Mouse (Mus musculus) urinary bladder, postnatal 25 days (tissue): ENCODE measurements around the gene Creb3l2.

Experiments used
- DNase-seq: peaks from one replicate; pipeline ENCODE4 v3.0.0; 2022; ENCODE audit warnings: low spot score

Gene Creb3l2

DNA sequence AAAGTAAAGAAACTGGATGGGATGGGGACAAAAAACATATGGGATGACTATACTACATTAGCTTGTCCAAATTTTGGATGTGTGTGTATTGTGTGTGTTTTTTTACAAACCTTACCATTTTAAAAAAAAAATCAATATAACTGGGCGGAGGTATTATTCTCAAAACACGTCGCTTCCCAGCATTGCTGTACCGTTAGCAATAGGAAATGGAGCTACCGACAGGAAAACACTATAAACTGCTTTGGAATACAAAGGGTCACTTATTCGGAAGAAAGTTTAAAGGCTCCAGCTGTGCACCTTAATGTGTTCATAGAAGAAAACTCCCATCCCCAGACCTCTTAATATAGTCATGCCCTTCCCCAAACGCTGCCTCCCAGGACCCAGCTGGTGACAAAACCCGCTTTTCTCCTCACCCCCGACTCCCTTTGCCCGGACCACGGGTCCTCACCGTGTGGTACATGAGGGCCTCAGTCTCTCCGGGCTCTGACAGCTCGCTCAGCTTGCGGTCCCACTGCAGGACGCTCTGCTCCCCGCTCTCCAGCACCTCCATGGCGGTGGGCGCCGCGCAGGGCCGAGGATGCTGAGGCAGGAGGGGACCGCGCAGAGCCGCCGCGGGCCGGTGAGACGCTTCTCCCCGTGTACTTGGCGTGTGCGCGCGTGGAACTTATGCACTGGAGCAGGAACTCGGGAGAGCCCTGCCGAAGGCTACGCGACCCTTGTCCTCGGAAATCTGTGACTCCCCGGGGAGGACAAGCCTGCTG lies 515 bp downstream of the Creb3l2 start:
- no peak for DNase-seq

DNA sequence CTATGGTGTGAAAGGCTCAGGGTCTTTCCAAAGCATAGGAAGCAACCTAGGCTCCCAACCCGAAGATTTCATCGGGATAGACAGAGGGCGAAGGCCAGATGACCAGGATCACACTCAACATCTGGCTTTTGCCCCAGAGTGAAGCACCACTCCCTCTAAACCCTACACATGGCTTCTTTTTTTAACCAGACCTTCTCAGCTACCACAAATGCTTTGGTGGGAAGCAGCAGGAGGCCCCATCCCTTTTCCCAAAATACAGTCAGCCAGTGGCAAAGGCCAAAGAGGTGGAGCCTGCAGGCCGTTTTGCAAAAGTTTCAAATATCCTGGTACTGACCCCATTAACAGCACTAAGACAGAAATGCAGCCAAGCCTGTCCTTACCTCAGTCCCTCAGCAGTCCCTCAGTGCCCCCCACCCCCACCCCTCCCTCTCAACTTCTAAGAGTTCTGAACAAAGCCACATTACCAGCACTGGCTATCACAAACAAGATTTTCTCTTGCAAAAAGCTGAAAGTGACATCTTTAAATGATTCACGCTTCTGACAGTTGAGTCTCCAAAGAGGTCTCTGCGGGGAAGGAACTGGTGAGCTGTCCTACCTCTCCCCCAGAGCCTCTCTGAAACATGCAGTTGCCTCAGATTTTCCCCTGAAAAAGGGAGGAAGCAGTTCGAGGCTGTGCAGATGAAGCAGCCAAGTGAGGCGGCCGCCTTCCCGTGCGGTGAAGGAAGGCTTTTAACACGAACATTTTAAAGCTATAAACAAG lies 1.3 kb downstream of the Creb3l2 start:
- no peak for DNase-seq

DNA sequence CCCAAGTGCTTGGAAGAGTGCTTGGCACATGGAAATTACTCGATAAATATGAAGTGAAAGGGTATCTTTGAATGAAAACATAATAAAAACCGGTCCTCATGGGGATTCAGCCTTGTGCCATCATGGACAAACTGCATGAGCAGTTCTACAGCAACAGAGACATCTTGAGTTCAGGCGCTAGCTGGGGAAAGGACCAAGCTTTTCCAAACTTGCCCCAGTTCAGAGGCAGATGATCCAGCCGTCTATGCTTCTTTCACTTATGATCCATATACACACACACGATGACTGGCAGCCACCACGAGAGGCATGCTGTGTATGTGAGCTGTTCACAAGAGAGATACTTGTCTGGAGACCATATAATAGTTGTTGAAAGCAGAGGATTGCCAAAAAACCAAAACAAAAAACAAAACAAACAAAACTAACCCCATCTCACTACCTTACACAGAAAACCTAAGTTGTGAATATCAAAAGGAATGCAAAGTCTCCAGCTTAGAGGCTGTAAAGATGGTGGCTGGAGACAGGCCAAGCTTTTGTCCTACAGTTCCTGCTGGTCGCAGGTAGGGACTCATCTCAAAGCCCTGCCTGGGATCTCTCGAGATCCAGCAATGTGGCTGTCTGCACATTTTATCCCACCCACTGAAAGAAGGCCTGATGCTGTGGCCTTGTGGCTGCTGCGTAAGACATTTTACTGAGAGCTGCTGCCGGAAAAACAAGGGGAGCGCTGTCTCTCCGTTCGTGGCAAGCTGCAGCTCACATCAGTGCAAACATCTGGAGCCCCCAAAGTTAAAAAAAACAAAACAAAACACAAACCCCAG lies 2.1 kb downstream of the Creb3l2 start:
- DNase-seq, result no peak

DNA sequence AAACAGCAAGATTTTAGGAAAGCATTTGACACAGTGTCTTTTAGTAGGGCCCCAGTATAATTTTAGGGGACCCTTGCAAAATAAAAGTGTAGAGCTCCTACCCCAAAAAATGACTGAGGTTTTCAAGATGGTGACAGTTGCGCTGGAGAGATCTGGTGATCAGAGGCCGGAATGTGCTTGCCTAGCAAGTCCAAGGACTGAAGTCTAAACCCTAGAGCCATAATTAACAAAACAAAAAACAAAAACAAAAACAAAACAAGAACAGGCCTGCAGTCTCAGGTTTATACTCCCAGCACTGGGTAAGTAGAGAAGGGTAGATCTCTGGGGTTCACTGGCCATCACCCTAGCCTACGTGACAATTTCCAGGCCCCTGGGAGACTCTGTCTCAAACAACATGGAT lies 3.4 kb downstream of the Creb3l2 start:
- DNase-seq, result no peak

DNA sequence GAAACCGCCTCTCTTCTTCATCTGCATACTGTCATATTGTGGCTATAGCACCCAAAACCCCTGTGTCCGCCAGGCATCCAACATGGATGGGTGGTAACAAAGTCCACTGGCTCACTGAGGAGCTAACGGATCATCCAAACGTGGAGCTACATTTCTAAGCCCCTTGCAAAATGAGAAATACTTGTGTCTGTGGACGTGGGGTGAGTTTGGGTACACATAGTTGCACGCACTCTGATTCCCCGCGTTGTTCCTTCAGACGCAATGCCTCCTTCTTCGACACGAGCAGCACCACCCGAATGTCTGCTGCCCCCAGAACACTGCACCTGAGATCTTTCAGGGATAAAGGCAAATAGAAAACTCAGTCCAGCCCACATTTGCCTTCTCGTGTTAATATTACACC lies 4.9 kb downstream of the Creb3l2 start:
- no peak for DNase-seq

DNA sequence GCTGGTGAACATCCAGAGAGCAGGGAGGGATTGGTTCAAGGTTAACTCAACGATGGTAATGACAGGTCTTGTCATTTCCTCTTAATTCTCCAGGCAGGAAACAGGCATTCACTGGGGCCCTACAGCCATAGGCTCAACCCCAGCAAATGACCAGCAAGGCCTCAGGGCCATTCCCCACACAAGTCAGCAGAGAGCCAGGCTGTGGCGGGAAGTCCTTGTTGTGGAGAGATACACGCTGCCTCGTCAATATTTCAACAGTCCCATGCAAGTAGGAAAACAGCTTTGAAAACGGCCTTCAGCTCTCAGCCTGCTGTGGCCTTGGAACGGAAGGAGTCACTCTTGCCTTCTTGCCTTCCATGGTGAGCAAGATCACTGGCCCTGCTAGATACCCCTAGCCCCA lies 6.6 kb downstream of the Creb3l2 start:
- DNase-seq, result no peak

DNA sequence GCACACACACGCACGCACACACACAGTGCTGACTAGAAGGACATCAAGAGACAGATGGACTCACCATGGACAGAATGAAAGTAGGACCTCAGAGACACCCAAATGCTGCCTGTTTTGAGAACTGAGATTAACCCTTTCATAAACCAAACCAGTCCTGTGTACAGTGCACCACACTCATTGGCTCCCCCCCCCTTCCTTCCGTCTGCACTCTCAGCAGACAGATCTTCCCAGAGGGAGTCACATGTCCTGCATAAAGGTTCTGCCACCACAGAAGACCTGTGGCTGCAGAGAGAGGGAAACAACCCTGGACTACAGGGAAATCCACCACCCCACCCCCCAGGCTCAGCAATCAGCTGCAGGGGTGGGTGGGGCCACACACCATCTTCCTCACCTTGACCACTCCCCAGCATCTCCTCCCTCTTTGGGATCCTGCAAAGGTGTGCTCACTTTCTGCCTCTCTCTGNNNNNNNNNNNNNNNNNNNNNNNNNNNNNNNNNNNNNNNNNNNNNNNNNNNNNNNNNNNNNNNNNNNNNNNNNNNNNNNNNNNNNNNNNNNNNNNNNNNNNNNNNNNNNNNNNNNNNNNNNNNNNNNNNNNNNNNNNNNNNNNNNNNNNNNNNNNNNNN lies 12.0 kb downstream of the Creb3l2 start:
- DNase-seq, result no peak

DNA sequence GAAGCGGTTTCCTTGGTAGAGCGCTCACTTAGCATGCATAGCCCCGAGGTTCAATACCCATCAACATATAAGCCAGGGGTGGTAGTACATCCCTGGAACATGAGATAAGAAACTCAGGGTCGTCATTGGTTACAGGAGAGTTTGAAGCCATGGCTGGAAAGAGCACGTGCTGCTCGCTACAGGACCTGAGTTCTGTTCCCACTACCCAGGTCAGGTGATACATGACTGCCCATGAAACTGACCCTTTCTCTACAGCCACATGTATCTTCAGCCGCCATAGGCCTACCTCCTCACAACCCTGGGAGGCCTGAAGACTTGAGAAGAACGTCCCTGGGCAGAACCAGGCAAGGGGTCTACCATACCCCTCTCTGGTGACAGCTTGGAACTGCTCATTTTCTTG lies 13.0 kb downstream of the Creb3l2 start:
- DNase-seq, result no peak

DNA sequence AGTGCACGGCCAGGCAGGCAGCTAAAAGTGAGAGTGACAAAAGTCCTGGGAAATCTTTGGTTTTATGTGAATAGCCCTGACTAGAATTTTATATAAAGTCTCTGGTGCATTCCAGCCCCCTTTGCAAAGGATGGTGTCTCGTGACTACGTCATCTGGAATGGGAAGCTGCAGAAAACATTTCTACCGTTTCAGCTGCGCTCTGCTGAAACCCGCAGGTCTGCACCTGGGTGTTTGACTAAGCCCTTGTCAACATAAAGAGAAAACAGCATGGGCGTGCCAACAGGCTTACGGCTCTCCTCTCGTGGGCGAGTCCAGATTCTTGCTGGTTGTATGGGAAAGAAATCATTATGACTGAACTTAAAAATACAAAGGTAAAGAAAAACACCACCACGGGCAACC lies 13.9 kb downstream of the Creb3l2 start:
- no peak for DNase-seq

DNA sequence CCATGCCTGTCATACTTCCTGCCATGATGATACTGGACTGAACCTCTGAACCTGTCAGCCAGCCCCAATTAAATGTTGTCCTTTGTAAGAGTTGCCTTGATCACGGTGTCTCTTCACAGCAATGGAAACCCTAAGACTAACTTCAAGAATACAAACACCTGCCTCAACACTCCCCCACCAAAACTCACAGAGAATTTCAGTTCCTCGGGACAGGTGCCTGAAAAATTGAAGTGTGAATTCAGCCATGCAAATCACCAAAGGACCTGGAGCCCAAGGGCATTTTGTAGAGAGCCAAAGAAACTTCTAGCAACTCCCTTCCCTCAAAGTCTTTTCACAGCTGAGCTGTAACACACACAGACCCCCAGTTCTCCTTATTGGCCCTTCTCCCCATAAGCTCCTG lies 15.3 kb downstream of the Creb3l2 start:
- no peak for DNase-seq

DNA sequence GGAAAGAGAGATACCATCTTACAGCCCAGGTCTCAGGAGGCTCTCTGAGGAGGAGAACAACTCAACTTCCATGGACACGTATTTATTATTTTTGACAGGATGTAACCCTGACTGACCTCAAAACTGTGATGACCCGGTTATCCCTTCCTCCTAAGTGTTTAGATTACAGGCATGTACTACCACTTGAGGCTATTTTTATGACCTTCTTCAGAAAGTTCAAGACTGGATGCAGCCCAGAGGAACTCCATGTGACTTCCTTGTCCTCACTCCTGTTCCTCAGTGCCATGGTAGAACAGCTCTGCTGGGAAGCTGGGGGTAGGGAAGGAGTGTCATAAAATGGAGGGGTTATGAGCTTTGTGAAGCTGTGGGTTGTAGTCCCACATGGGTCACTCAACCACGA lies 16.1 kb downstream of the Creb3l2 start:
- DNase-seq, result no peak

DNA sequence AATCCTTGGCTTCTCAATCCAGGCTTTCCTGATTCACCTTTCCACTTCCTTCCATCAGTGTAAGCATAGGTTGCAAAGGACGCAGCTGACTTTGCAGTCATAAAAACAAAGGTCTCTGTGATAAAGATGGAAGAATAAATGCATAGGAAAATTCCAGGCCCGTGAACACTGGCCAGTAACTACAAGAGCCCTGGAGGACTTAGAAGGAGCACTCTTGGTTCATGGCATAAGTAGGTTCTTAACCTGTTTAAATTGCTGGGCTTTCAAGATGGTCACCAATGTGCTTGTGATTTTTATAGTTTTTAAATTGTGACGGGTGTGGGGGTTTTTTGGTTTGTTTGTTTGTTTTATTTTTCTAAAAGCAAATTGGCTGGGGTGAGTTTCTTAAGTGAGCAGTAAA lies 16.9 kb downstream of the Creb3l2 start:
- no peak for DNase-seq

DNA sequence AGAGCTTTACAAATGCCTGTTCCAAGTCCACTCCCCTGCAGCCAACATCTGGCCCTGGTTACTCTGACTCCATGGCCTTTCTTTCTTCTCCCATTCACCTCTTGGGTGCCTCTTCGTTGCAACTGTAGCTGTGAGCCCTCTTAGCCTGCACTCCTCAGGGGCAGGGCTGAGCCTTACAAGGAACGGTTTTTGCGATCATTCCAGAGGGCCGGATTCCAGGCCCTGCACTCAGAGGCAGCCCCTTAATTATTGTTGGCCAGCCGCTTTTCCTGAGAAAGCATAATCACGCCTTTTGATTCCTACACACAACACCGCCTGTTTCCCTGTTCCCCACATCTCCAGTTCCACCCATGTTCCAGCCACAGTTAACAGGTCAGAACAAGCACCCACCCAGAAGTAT lies 17.6 kb downstream of the Creb3l2 start:
- no peak for DNase-seq

DNA sequence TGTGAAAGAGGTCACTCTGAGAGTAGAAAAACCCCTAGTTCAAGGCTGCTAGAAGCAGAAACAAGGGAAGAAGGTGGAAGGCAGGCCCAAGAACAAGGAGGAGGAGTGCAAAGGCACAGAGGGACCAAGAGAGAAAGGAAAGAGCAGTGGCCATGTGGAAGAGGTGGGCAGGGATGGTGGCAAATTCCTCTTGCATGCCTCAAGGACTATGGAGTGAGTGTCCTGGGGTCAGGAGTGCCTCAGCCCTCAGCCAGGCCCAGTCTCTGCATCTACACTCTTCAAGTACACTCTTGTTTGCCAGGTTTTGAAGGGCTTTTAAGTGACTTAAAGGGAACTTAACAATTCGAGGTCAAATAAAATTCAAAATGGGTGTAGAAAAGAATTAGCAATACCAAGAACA lies 18.6 kb downstream of the Creb3l2 start:
- no peak for DNase-seq

DNA sequence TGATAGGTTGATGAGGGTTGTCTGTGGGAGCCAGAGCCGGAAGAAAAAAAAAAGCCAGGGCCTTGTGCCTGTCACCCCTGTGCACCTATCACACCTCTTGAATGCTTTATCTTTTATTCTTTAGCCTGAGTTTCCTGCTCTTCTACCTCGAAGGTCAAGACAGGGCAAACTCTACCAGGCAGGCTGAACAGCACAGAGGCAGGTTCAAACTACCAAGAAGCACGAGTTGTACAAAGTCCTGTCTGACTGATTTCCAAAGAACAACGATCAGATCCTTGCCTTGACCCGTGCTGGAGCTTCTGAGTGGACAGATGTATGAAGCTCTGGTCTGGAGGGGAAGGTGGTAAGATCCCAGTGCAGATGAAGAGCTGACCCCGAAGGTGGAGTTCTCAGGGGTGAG lies 20.8 kb downstream of the Creb3l2 start:
- no peak for DNase-seq

DNA sequence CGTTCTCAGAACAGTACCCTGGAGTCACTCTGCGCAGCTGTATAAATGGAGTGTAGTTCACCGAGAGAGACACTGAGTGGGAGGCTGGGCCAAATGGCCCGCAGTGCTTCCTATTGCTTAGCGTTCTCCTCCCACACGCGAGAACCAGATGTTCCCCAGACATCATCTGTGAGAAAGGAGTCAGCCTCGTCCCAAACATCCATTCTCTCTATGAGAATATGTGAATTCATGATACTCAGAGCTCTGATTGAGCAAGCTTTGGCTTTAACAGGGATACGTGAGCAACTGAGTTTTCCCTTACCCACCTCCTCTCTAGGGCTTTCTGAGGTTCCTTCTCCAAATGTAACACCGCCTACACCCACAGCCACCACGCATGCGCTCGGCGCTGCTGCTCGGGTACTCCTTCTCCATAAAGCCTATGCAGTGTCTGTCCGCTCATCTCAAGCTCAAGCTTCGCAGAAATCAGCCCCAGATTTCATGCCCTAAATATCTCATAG lies 22.5 kb downstream of the Creb3l2 start:
- DNase-seq, result no peak

DNA sequence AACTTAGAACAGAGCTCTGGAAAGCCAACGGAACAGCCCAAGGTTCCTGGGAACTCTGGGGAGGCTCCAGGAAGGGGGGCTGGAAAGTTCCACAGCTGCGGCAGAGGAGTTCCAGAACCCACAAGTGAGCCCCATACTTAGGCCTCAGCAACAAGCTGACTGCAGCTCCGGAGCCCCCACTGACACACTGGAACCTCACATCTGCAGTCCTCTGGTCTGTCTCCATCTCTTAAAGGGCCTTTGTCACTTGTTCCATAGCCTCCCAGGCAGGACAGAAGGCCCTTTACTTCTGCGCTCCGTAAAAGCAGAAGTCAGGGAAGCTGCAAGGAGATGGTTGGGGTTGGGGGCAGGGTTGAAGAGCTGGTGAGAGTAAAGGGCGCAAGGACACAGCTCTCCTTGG lies 23.0 kb downstream of the Creb3l2 start:
- DNase-seq, result no peak

DNA sequence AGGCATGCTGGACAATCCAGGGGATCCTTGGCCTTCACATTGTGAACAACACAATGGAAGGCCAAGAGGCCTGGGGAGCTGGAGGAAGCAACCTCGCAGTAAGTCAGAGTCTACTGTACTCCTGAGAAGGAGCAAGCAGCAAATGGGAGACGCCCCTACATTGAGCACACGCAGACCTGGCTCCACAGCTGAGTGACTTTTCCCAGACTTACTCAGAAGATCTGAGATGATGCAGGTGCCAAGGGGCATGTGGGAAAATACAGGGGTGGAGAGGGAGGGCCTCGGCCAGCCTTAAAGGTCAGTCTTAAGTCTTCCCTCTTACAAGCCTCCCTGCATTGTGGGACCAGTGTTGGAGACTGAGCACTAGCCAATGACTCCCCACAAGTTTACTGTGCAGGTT lies 25.2 kb downstream of the Creb3l2 start:
- DNase-seq, result no peak

DNA sequence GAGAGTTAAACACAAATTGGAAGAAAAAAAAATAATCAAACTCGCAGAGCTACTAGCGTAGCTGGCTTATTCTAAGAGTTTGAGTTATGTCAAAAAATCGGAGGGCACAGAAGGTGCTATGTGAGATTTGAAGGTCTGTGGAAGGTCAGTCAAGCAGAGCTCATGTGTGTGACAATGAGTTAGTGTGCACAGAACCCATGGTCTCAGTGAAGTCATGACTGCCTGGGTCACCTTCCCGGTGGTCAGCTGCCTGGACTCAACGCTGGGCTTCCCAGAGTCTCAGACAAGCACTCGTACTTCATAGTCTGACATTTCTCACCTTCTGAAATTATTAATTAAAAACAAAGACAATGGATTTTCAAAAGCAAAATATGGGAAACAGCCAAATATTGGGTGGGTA lies 26.4 kb downstream of the Creb3l2 start:
- DNase-seq, result no peak

DNA sequence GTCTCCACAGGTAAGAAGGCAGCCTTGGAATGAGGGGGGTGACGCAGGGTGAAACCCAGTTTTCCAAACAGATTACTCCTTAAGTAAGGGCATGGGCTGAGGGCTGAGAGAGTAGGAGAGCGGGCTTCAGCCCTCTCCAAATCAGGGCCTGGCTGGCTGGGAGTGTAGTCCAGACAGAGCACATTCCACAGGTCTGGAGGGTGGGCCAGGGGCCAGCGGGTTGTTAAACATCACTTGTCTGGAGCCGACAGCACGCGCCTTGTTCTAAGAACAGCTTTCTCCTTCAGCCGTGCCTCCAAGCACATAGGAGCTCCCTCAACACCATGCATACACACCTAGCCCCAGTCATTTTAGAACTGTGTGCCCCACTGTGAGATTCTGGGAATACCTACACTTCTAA lies 26.9 kb downstream of the Creb3l2 start:
- peak; percentile 49 for DNase-seq

DNA sequence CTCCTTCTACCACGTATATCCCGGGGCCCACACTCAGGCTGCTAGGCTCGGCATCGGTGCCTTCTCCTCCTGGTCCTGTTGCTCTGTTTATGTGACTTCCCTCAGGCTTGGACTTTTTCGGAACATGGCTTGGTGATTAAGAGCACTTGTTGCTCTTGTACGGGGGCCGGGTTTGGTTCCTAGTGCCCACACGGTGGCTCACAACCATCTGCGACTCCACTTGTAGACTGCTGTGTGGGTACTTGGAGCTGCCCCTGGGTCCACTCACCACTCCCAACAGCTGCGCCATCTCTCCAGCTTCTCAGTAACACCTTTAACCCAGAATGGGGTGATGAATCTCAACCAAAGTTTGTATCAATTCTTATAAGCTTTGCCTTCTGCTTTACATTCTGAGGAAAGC lies 27.4 kb downstream of the Creb3l2 start:
- DNase-seq, result no peak

DNA sequence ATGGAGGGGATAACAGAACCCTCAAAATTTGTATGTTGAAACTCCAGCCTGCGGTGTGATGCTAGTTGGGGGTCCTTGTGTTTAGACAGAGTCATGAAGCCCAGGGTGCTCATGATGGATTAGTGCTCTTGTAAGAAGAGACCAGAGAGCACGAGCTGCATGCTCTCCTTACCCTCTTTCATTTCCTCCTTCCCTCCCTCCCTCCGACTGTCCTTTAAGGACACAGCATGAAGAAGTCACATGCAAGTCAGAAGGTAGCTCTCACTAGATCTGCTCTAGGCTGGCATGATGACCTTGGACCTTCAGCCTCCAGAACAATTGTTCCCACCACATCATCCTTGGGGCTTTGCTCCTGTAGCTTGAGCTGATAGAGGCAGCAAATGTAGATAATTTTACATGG lies 30.2 kb downstream of the Creb3l2 start:
- no peak for DNase-seq
